Mouse (Mus musculus): Measurements from ENCODE around the gene Ergic1. TPM values are rescaled to one million over a fixed set of nuclear protein-coding genes. Genes with fewer than 3 reads are reported as not detected.
A peak's percentile ranks its signal among the peaks of the same experiment; 100 is the strongest.

Ergic1 gene
- polyA plus RNA-seq, 1 experiment from 2014 or later, result 96.1 TPM

DNA sequence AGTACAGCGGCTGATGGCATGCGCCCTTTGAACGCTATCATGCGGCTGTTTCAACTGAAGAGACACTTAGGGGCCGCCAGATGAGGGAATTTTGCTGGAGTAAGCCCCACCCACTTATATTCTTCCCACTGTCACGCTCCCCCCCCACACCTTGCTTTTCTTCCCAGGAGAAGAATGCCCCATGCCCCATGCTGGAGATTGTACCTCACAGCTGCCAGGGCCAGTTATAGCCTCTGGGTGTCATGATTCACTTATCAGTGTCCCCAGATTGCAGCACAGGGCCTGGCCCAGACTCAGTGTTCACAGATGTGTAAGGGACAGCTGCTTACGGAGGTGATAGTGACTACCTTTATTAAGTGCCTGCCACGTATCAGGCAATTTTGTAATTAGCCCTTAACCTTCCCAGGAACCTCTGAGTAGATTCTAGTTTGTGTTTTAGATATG, 84.1 kb downstream of the Ergic1 start:
- no peaks in the 10 kb centered on the region for H3K4me1 ChIP-seq (replicated peaks; ENCODE audit: control insufficient read depth, insufficient read depth, low read length)
- no peak overlapping the region for H3K4me3 ChIP-seq (ENCODE audit: low read depth, low read length)
- 77% methylated on average over 8 of the region's 8 CpGs for WGBS
- DNase-seq (ENCODE audit: low spot score) (no peak), ATAC-seq (replicated peaks; ENCODE audit: low FRiP score) (no peak)
- H3K4me2 ChIP-seq, result no peak overlapping the region
- peaks cover 25% of the 10 kb centered on the region for H3K36me3 ChIP-seq (ENCODE audit: control insufficient read depth, insufficient read depth, low read length)
- H3K9ac ChIP-seq (ENCODE audit: low read depth, low read length), result no peak overlapping the region
- no peaks in the 10 kb centered on the region for H3K27me3 ChIP-seq (replicated peaks; ENCODE audit: control insufficient read depth, insufficient read depth, low read length)
- H3K9me3 ChIP-seq (ENCODE audit: control insufficient read depth, low read length), result no peaks in the 10 kb centered on the region
- no peak overlapping the region for H3K27ac ChIP-seq (ENCODE audit: low read depth, low read length)

GRCm38 (mm10) chr17:26647283-26647682, 86.0 kb downstream of the Ergic1 start:
- 65% methylated on average over 13 of the region's 13 CpGs for WGBS
- Histone ChIP-seq H3K4me3 (ENCODE audit: low read depth, low read length) (no peak overlapping the region), H3K4me1 (replicated peaks; ENCODE audit: control insufficient read depth, insufficient read depth, low read length) (no peaks in the 10 kb centered on the region), H3K27ac (ENCODE audit: low read depth, low read length) (no peak overlapping the region; the same call in 1 of the 2 replicates), H3K27me3 (replicated peaks; ENCODE audit: control insufficient read depth, insufficient read depth, low read length) (no peaks in the 10 kb centered on the region), H3K9me3 (ENCODE audit: control insufficient read depth, low read length) (no peaks in the 10 kb centered on the region), H3K9ac (ENCODE audit: low read depth, low read length) (no peak overlapping the region), H3K36me3 (ENCODE audit: control insufficient read depth, insufficient read depth, low read length) (peaks cover 23% of the 10 kb centered on the region), H3K4me2 (no peak overlapping the region)
- DNase-seq (ENCODE audit: low spot score) (no peak), ATAC-seq (replicated peaks; ENCODE audit: low FRiP score) (no peak)

DNA sequence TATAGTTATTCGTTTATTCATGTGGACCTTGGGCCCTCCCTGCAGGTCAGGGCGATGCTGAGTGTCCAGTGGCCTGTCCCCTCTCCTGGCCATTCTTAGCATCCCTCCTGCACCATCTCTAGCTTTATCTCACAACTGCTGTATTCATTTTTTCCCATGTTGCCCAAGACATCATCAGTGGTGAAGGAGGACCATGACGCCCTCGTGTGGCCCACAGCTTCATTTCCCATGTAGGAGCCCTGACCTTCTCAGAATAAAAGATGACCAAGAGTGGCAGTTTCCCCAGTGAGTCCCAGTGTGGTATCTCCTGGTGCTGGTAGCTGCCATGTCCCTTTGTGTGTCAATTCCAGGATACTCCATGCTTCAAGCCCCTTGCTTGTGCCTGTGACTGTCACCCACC, 88.3 kb downstream of the Ergic1 start:
- Histone ChIP-seq H3K27me3 (replicated peaks; ENCODE audit: control insufficient read depth, insufficient read depth, low read length) (no peaks in the 10 kb centered on the region), H3K9ac (ENCODE audit: low read depth, low read length) (no peak overlapping the region), H3K36me3 (ENCODE audit: control insufficient read depth, insufficient read depth, low read length) (peaks cover 10% of the 10 kb centered on the region; the same call in 1 of the 2 replicates), H3K27ac (ENCODE audit: low read depth, low read length) (no peak overlapping the region), H3K4me3 (ENCODE audit: low read depth, low read length) (no peak overlapping the region), H3K4me2 (no peak overlapping the region), H3K4me1 (replicated peaks; ENCODE audit: control insufficient read depth, insufficient read depth, low read length) (no peaks in the 10 kb centered on the region), H3K9me3 (ENCODE audit: control insufficient read depth, low read length) (no peaks in the 10 kb centered on the region)
- 87% methylated on average over 4 of the region's 4 CpGs for WGBS
- DNase-seq (ENCODE audit: low spot score) (no peak), ATAC-seq (replicated peaks; ENCODE audit: low FRiP score) (no peak)

GRCm38 (mm10) chr17:26650451-26651363, 89.4 kb downstream of the Ergic1 start:
- Histone ChIP-seq H3K4me3 (ENCODE audit: low read depth, low read length) (no peak overlapping the region), H3K4me1 (replicated peaks; ENCODE audit: control insufficient read depth, insufficient read depth, low read length) (no peaks in the 10 kb centered on the region), H3K4me2 (no peak overlapping the region), H3K27ac (ENCODE audit: low read depth, low read length) (no peak overlapping the region), H3K9ac (ENCODE audit: low read depth, low read length) (no peak overlapping the region), H3K9me3 (ENCODE audit: control insufficient read depth, low read length) (no peaks in the 10 kb centered on the region), H3K36me3 (ENCODE audit: control insufficient read depth, insufficient read depth, low read length) (peaks cover 14% of the 10 kb centered on the region), H3K27me3 (replicated peaks; ENCODE audit: control insufficient read depth, insufficient read depth, low read length) (no peaks in the 10 kb centered on the region)
- 82% methylated on average over 14 of the region's 14 CpGs for WGBS
- no peak for DNase-seq (ENCODE audit: low spot score)
- no peak for ATAC-seq (replicated peaks; ENCODE audit: low FRiP score)

DNA sequence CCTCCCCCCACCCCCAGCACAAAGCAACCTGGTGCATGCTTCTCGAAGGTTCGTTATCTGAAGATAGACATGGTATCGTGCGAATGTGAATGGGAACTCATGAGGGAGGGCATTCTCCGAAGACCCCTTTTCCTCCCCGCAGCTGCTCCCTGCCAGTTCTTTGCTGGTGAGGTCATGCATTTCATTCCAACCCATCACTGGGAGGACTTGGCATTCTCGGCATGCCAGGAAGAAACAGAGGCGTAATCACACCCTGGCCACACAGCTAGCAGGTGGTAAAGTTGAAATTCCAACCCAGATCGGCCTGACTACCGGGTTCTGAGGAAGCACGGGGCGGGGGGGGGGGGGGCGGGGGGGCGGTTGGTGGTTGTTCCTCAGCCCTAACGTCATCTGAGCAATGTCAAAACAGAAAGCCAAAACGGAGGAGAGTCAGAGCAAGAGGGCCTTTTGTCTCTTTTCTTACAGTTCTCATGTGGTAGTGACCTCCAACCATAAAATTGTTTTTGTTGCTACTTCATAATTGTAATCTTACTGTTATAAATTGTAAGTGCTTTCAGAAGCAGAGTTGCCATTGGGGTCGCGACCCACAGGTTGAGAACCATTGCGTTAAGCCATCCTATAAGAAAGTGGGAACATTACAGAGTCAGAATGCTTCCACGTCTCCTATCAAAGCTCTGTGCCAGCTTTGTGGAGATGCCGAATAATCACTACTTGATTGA, 97.7 kb downstream of the Ergic1 start:
- Histone ChIP-seq H3K4me3 (ENCODE audit: low read depth, low read length) (no peak overlapping the region), H3K4me1 (replicated peaks; ENCODE audit: control insufficient read depth, insufficient read depth, low read length) (peaks cover 9% of the 10 kb centered on the region), H3K4me2 (no peak overlapping the region), H3K36me3 (ENCODE audit: control insufficient read depth, insufficient read depth, low read length) (peaks cover 10% of the 10 kb centered on the region), H3K9me3 (ENCODE audit: control insufficient read depth, low read length) (no peaks in the 10 kb centered on the region), H3K27me3 (replicated peaks; ENCODE audit: control insufficient read depth, insufficient read depth, low read length) (no peaks in the 10 kb centered on the region), H3K9ac (ENCODE audit: low read depth, low read length) (no peak overlapping the region), H3K27ac (ENCODE audit: low read depth, low read length) (no peak overlapping the region)
- ATAC-seq (replicated peaks; ENCODE audit: low FRiP score), result no peak
- WGBS, result 38% methylated on average over 21 of the region's 21 CpGs
- DNase-seq (ENCODE audit: low spot score), result no peak

- H3K4me2 ChIP-seq, result no peak overlapping the region
- H3K36me3 ChIP-seq (ENCODE audit: control insufficient read depth, insufficient read depth, low read length), result peaks cover 10% of the 10 kb centered on the region
- no peaks in the 10 kb centered on the region for H3K9me3 ChIP-seq (ENCODE audit: control insufficient read depth, low read length)
- H3K27me3 ChIP-seq (replicated peaks; ENCODE audit: control insufficient read depth, insufficient read depth, low read length), result no peaks in the 10 kb centered on the region
- no peak overlapping the region for H3K4me3 ChIP-seq (ENCODE audit: low read depth, low read length)
- ATAC-seq (replicated peaks; ENCODE audit: low FRiP score) (no peak), DNase-seq (ENCODE audit: low spot score) (no peak)
- no peak overlapping the region for H3K27ac ChIP-seq (ENCODE audit: low read depth, low read length)
- no peak overlapping the region for H3K9ac ChIP-seq (ENCODE audit: low read depth, low read length)
- 82% methylated on average over 3 of the region's 3 CpGs for WGBS
- peaks cover 9% of the 10 kb centered on the region for H3K4me1 ChIP-seq (replicated peaks; ENCODE audit: control insufficient read depth, insufficient read depth, low read length)
Observed at GRCm38 (mm10) chr17:26659573-26659915, 98.3 kb downstream of the Ergic1 start.

- no peak overlapping the region for H3K9ac ChIP-seq (ENCODE audit: low read depth, low read length)
- no peak for ATAC-seq (replicated peaks; ENCODE audit: low FRiP score)
- H3K9me3 ChIP-seq (ENCODE audit: control insufficient read depth, low read length), result no peaks in the 10 kb centered on the region
- peaks cover 9% of the 10 kb centered on the region for H3K4me1 ChIP-seq (replicated peaks; ENCODE audit: control insufficient read depth, insufficient read depth, low read length)
- H3K27me3 ChIP-seq (replicated peaks; ENCODE audit: control insufficient read depth, insufficient read depth, low read length), result no peaks in the 10 kb centered on the region
- DNase-seq (ENCODE audit: low spot score), result peak; percentile 55
- H3K36me3 ChIP-seq (ENCODE audit: control insufficient read depth, insufficient read depth, low read length), result peaks cover 6% of the 10 kb centered on the region
- H3K27ac ChIP-seq (ENCODE audit: low read depth, low read length), result no peak overlapping the region
- 24% methylated on average over 20 of the region's 21 CpGs for WGBS
- no peak overlapping the region for H3K4me2 ChIP-seq
- H3K4me3 ChIP-seq (ENCODE audit: low read depth, low read length), result no peak overlapping the region
Observed at GRCm38 (mm10) chr17:26660192-26660912, 99.1 kb downstream of the Ergic1 start.

- Histone ChIP-seq H3K4me3 (ENCODE audit: low read depth, low read length) (no peak overlapping the region; the same call in 1 of the 2 replicates), H3K4me1 (replicated peaks; ENCODE audit: control insufficient read depth, insufficient read depth, low read length) (peaks cover 9% of the 10 kb centered on the region), H3K27ac (ENCODE audit: low read depth, low read length) (no peak overlapping the region), H3K9me3 (ENCODE audit: control insufficient read depth, low read length) (no peaks in the 10 kb centered on the region), H3K36me3 (ENCODE audit: control insufficient read depth, insufficient read depth, low read length) (no peaks in the 10 kb centered on the region), H3K4me2 (no peak overlapping the region), H3K9ac (ENCODE audit: low read depth, low read length) (no peak overlapping the region), H3K27me3 (replicated peaks; ENCODE audit: control insufficient read depth, insufficient read depth, low read length) (no peaks in the 10 kb centered on the region)
- 62% methylated on average over 5 of the region's 5 CpGs for WGBS
- ATAC-seq (replicated peaks; ENCODE audit: low FRiP score) (no peak), DNase-seq (ENCODE audit: low spot score) (no peak)
Observed at GRCm38 (mm10) chr17:26662204-26662603, 100.9 kb downstream of the Ergic1 start.

All from liver, embryonic 11.5 days (tissue).